Mouse (Mus musculus) lung, postnatal 0 days (tissue): ENCODE measurements at regions not wholly inside any gene's neighbourhood (a gene's known extent, or its start where the extent isn't known, plus 50 kb on each side); places are given as distances from the start of the nearest gene placed in this dataset.

Experiments used
- ATAC-seq: fragments of 200-750 bp; cut with Nextera tagmentation; 2 replicates; pipeline ENCODE4 v1.8.0; 2017; ENCODE audit warnings: moderate library complexity
- DNase-seq: peaks from one replicate; pipeline ENCODE4 v3.0.0-alpha.2; 2016; ENCODE audit warnings: low spot score
- H3K27ac ChIP-seq: fragments of 300-500 bp; sonication (generic); 2 replicates; pipeline ENCODE4 v1.5.1; 2014; ENCODE audit warnings: antibody characterized with exemption, mild to moderate bottlenecking, low read length, mixed read lengths
- H3K27me3 ChIP-seq: fragments of 300-500 bp; sonication (generic); replicated peaks from 2 replicates; pipeline ENCODE4 v1.6.1; 2014; ENCODE audit warnings: low read length, mixed read lengths; ENCODE audit not compliant: insufficient read depth
- H3K36me3 ChIP-seq: fragments of 300-500 bp; sonication (generic); 2 replicates; pipeline ENCODE4 v1.6.1; 2014; ENCODE audit warnings: low read length, mixed read lengths; ENCODE audit not compliant: insufficient read depth
- H3K4me1 ChIP-seq: fragments of 300-500 bp; sonication (generic); 2 replicates; pipeline ENCODE4 v1.6.1; 2014; ENCODE audit warnings: antibody characterized with exemption, low read depth, low read length, mixed read lengths; ENCODE audit not compliant: insufficient read depth
- H3K4me2 ChIP-seq: fragments of 300-500 bp; sonication (generic); replicated peaks from 2 replicates; pipeline ENCODE4 v1.6.1; 2014; ENCODE audit warnings: low read depth, mild to moderate bottlenecking, low read length, moderate library complexity, mixed read lengths
- H3K4me3 ChIP-seq: fragments of 300-500 bp; sonication (generic); 2 replicates; pipeline ENCODE4 v1.5.1; 2014; ENCODE audit warnings: low read depth, low read length
- H3K9ac ChIP-seq: fragments of 300-500 bp; sonication (generic); replicated peaks from 2 replicates; pipeline ENCODE4 v1.6.1; 2014; ENCODE audit warnings: low read depth, mild to moderate bottlenecking
- H3K9me3 ChIP-seq: fragments of 300-500 bp; sonication (generic); 2 replicates; pipeline ENCODE4 v1.6.1; 2016; ENCODE audit warnings: low read length, mixed read lengths
- CTCF ChIP-seq: IDR thresholded peaks from 2 replicates; pipeline ENCODE4 v1.5.1; 2016; ENCODE audit warnings: antibody characterized with exemption, mild to moderate bottlenecking
- EP300 ChIP-seq: IDR thresholded peaks from 2 replicates; pipeline ENCODE4 v1.6.1; 2016; ENCODE audit warnings: antibody characterized with exemption, mild to moderate bottlenecking, control low read depth
- WGBS: fragments of 180-500 bp; shearing (Covaris S2); extraction: QIAGEN DNeasy Blood & Tissue Kit; methylation state at CpG from one replicate; pipeline ENCODE4 v1.1.7; 2014; 5-methylcytosine and 5-hydroxymethylcytosine counted together

DNA sequence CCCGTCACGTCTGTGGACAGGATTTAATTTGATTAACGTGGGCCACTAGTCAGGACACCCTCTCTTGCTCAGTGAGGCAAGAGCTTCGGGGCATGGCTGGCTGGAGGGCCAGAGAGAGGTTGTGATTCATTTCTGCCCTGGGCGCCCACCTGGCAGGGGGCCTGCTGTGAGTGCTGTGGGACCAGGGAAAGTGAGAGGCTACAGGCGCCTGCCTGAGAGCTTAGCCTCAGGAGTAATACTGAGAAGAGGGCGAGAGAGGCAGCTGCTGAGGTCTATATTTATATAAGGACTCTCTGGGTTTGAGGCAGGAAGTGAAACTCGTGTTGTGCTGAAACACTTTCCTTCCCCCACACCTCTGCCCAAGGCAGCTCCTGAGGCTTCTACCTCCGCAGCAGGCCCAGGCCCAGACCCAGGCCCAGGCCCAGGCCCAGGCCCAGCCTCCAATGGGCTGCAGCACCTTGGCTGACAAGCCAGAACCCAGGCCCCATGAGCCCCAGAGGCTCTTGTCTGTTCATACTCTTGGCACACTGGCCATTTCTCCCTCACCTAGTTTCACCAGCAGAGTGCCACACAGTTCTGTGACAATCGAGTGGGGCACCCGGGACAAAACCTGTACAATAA is 176.9 kb upstream of the Bcl6 start:
- Histone ChIP-seq H3K4me1 (peaks cover 6% of the 10 kb centered on the region; the same call in 1 of the 2 replicates), H3K4me3 (no peak overlapping the region), H3K36me3 (no peaks in the 10 kb centered on the region), H3K27me3 (no peaks in the 10 kb centered on the region), H3K4me2 (no peak overlapping the region), H3K27ac (peak overlapping the region; percentile 32), H3K9me3 (no peaks in the 10 kb centered on the region), H3K9ac (no peak overlapping the region)
- TF ChIP-seq CTCF (no peak), EP300 (no peak)
- ATAC-seq: peak; percentile 62
- 33% methylated on average over 11 of the region's 11 CpGs for WGBS
- DNase-seq: peak; percentile 72

DNA sequence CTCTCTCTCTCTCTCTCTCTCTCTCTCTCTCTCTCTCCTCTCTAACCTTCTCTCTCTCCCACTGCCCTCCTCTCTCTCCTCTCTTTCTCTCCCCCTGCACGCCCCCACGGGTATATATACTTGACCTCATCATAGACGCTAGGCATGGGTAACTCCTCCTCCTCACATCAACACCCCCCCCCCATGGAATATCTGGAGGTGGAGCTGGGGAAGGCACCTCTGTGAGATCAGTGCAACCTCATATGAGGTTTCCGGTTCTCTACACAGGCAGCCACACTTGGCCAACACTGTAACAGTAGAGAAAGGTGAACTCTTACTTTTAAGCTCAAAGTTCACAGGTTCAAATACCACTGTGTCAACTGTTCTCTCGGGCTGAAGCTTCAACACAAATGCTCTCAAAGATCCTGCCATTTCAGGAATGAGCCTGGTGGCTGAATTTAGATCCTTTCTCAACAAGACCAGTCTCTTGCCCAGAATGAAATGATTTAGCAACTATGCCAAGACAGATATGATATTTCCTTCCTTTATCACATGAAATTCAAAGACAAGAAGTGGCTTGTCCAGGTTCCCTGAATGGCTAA is 172.1 kb upstream of the Bcl6 start:
- no peak overlapping the region for H3K4me3 ChIP-seq
- no peaks in the 10 kb centered on the region for H3K27me3 ChIP-seq
- H3K9me3 ChIP-seq: no peaks in the 10 kb centered on the region
- no peaks in the 10 kb centered on the region for H3K36me3 ChIP-seq
- no peak overlapping the region for H3K27ac ChIP-seq
- 52% methylated on average over 5 of the region's 5 CpGs for WGBS
- no peak for TF ChIP-seq CTCF
- TF ChIP-seq EP300: no peak
- H3K4me1 ChIP-seq: peaks cover 4% of the 10 kb centered on the region; the same call in 1 of the 2 replicates
- no peak overlapping the region for H3K9ac ChIP-seq
- no peak overlapping the region for H3K4me2 ChIP-seq
- DNase-seq (no peak), ATAC-seq (no peak)

DNA sequence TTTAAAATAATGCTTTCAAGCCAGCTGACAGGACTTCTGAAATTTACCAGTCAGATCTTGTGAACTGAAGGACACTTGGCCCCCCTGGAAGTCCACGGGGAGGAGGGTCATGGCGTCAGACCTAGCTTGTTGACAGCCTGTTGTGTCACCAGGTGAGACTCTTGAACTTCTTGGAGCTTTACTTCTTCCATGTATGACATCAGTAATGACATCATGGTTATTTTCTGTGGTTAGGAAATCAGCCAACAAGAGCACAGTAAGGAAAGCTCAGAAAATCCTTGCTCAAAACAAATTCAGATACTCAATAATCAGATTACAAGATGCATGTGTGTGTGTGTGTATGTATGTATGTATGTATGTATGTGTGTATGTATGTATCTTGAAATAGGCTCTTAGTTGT is 170.7 kb upstream of the Bcl6 start:
- Histone ChIP-seq H3K27me3 (no peaks in the 10 kb centered on the region), H3K36me3 (no peaks in the 10 kb centered on the region), H3K4me2 (no peak overlapping the region), H3K27ac (no peak overlapping the region), H3K9me3 (no peaks in the 10 kb centered on the region), H3K4me1 (no peaks in the 10 kb centered on the region), H3K9ac (no peak overlapping the region), H3K4me3 (no peak overlapping the region)
- TF ChIP-seq EP300 (no peak), CTCF (no peak)
- 49% methylated on average over 2 of the region's 2 CpGs for WGBS
- no peak for DNase-seq
- ATAC-seq: no peak

GRCm38 (mm10) chr16:24157753-24158152 is 169.1 kb upstream of the Bcl6 start:
- H3K9ac ChIP-seq: no peak overlapping the region
- no peaks in the 10 kb centered on the region for H3K27me3 ChIP-seq
- no peak for ATAC-seq
- no peak overlapping the region for H3K4me2 ChIP-seq
- no peaks in the 10 kb centered on the region for H3K4me1 ChIP-seq
- H3K27ac ChIP-seq: no peak overlapping the region
- no peak for TF ChIP-seq EP300
- no peak for TF ChIP-seq CTCF
- no peak overlapping the region for H3K4me3 ChIP-seq
- DNase-seq: no peak
- no peaks in the 10 kb centered on the region for H3K9me3 ChIP-seq
- H3K36me3 ChIP-seq: no peaks in the 10 kb centered on the region
- WGBS: 94% methylated on average over 2 of the region's 2 CpGs

- DNase-seq: no peak
- whole genome bisulfite sequencing: 70% methylated on average over 6 of the region's 6 CpGs
These were observed 168.2 kb upstream of the Bcl6 start for GRCm38 (mm10) chr16:24156729-24157430.

GRCm38 (mm10) chr16:24154816-24155357 is 166.2 kb upstream of the Bcl6 start:
- ATAC-seq (no peak), DNase-seq (no peak)
- H3K4me3 ChIP-seq: no peak overlapping the region
- no peaks in the 10 kb centered on the region for H3K9me3 ChIP-seq
- no peak overlapping the region for H3K9ac ChIP-seq
- H3K27me3 ChIP-seq: no peaks in the 10 kb centered on the region
- no peaks in the 10 kb centered on the region for H3K36me3 ChIP-seq
- H3K4me2 ChIP-seq: no peak overlapping the region
- WGBS: 47% methylated on average over 4 of the region's 4 CpGs
- no peaks in the 10 kb centered on the region for H3K4me1 ChIP-seq
- TF ChIP-seq CTCF (no peak), EP300 (no peak)
- H3K27ac ChIP-seq: no peak overlapping the region

More at GRCm38 (mm10) chr16:24156729-24157430, 168.2 kb upstream of the Bcl6 start:
- no peak overlapping the region for H3K4me2 ChIP-seq
- H3K4me3 ChIP-seq: no peak overlapping the region
- H3K9ac ChIP-seq: no peak overlapping the region
- no peak overlapping the region for H3K27ac ChIP-seq
- no peak for ATAC-seq
- H3K27me3 ChIP-seq: no peaks in the 10 kb centered on the region
- no peak for TF ChIP-seq EP300
- H3K4me1 ChIP-seq: no peaks in the 10 kb centered on the region
- H3K9me3 ChIP-seq: no peaks in the 10 kb centered on the region
- H3K36me3 ChIP-seq: no peaks in the 10 kb centered on the region
